Mouse (Mus musculus): ENCODE data around the gene 2900011O08Rik. TPM values are rescaled to one million over a fixed set of nuclear protein-coding genes. Genes with fewer than 3 reads are reported as not detected.
"Not testable (repeated sequence)": the region's sequence is repeated elsewhere in the genome, so short reads cannot be mapped to it uniquely, and the experiment has no call there.

Gene 2900011O08Rik
- not detected in 3 replicates for total RNA-seq (2017)

- ATAC-seq (replicated peaks; ENCODE audit: insufficient number of reproducible peaks, low FRiP score, low TSS enrichment, poor library complexity, severe bottlenecking), result no peak
Observed at GRCm38 (mm10) chr16:13986574-13987478, at the start of gene 2900011O08Rik, which contains the start of gene Ifitm7. 2900011O08Rik (plus strand) TSS chr16:13986604. Ifitm7 (minus strand) TSS chr16:13986888.

DNA sequence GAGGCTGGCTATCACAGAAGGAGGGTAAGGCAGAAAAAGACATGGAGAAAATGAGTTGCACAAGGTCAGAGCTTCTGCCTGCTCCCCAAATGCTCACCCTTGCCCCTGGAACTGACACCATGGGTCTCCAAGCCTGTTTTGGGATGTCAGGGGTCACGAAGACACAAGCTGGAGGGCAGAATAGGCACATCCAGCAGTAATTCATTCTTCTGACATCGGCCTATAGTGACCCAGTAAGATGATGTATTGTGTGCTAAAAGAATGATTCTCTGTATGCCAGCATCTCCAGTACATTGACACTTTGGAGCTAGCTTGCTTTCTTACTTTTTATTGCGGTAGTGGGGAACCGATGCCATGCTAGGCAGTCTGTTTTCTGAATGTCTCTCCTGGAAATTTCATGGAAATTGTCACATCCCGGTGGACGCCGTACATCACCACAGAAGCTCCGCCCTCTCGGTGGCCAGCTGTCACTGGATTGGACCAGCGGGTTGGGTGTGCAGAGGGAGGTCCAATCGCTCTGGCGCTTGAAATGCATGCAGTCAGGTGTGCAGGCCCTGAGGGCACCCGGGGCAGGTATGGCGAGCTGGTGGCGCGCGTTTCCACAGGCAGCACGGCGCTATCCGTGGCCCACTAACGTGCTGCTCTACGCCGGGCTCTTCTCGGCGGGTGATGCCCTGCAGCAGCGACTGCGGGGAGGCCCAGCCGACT is 46.1 kb upstream of the 2900011O08Rik start:
- ATAC-seq (replicated peaks; ENCODE audit: insufficient number of reproducible peaks, low FRiP score, low TSS enrichment, poor library complexity, severe bottlenecking), result no peak

DNA sequence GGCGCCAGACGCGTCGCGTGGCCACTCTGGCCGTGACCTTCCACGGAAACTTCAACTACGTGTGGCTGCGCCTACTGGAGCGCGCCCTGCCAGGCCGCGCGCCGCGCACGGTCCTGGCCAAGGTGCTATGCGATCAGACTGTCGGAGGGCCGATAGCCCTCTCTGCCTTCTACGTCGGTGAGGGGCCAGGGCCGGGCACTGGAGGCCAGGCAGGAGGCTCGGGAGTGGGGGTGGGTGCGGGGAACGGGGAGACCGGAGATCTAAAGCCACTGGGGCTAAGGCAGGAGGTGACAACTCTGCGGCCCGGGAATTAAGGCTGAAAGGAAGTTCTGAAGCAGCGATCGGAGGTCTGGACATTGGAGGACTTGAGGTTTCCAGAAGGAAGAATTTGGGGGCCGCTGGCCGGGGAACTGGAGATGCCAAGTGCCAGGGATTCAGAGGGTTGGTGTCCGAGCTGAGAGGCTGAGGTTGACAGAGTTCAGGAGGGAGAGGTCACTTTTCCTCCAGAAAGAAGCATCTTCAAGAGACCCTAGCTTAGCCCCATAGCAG is 45.5 kb upstream of the 2900011O08Rik start:
- no peak for ATAC-seq (replicated peaks; ENCODE audit: insufficient number of reproducible peaks, low FRiP score, low TSS enrichment, poor library complexity, severe bottlenecking)

GRCm38 (mm10) chr16:13944178-13944577 is 42.2 kb upstream of the 2900011O08Rik start:
- no peak for ATAC-seq (replicated peaks; ENCODE audit: insufficient number of reproducible peaks, low FRiP score, low TSS enrichment, poor library complexity, severe bottlenecking)

DNA sequence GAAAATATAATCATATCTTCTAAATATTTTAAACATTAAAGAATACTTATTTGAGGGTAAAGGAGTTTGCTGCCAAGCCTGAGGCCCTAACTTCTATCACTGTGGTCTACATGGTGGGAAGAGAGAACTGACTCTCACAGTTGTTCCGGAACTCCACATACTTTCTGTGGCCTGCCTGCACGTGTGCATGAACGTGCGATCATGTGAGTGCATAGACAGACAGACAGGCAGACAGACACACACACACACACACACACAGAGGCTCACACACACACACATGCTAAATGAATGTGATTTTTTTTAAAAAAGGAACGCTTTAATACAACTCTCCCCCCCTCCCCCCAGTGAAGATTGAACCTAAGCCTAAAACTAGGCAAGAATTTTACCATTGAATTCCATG is 41.7 kb upstream of the 2900011O08Rik start:
- no peak for ATAC-seq (replicated peaks; ENCODE audit: insufficient number of reproducible peaks, low FRiP score, low TSS enrichment, poor library complexity, severe bottlenecking)

- ATAC-seq (replicated peaks; ENCODE audit: insufficient number of reproducible peaks, low FRiP score, low TSS enrichment, poor library complexity, severe bottlenecking), result no peak
Observed at GRCm38 (mm10) chr16:13945153-13945552, 41.3 kb upstream of the 2900011O08Rik start.

GRCm38 (mm10) chr16:13946306-13946705 is 40.1 kb upstream of the 2900011O08Rik start:
- ATAC-seq (replicated peaks; ENCODE audit: insufficient number of reproducible peaks, low FRiP score, low TSS enrichment, poor library complexity, severe bottlenecking), result no peak

GRCm38 (mm10) chr16:13951245-13951644 is 35.2 kb upstream of the 2900011O08Rik start:
- ATAC-seq (replicated peaks; ENCODE audit: insufficient number of reproducible peaks, low FRiP score, low TSS enrichment, poor library complexity, severe bottlenecking), result no peak

DNA sequence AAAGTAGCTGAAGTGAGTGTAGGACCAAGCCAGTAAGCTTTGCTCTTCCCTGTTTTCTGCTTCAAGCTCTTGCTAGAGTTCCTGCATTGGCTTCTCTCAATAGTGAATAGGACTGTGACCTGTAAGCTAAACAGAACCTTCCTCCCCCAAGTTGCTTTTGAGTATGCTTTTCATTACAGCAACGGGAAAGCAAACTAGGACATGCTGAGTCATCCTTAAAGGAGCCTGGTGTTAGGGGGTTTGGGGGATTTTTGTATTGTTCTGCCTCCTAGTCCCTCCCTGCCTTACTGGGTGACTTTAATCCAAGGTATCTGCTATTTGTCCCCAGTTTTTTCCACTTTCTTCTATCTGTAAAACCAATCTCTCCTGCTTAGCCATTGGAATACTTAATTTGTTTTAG is 24.4 kb upstream of the 2900011O08Rik start:
- ATAC-seq (replicated peaks; ENCODE audit: insufficient number of reproducible peaks, low FRiP score, low TSS enrichment, poor library complexity, severe bottlenecking), result no peak

DNA sequence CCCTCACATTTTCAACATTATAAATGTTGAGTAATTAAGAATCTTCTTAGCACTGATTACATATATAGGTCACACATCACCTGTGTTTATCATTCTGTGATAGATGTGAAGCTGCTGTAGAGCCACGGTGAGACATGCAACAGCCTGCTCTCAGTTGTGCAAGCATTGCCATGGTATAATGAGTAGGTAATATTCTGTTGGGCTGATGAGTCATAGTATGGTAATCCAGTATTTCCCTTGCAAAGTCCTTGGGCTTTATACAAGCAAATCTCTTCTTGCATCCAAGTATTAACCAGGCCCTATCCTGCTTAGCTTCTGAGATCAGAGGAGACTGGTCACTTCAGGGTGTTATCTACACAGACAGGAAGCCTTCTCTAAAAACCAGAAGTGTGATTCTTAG is 17.3 kb upstream of the 2900011O08Rik start:
- no peak for ATAC-seq (replicated peaks; ENCODE audit: insufficient number of reproducible peaks, low FRiP score, low TSS enrichment, poor library complexity, severe bottlenecking)

GRCm38 (mm10) chr16:13972051-13972450 is 14.4 kb upstream of the 2900011O08Rik start:
- no peak for ATAC-seq (replicated peaks; ENCODE audit: insufficient number of reproducible peaks, low FRiP score, low TSS enrichment, poor library complexity, severe bottlenecking)

- ATAC-seq (replicated peaks; ENCODE audit: insufficient number of reproducible peaks, low FRiP score, low TSS enrichment, poor library complexity, severe bottlenecking), result not testable (repeated sequence)
Observed at GRCm38 (mm10) chr16:13976358-13976896, 10.0 kb upstream of the 2900011O08Rik start.

GRCm38 (mm10) chr16:13977026-13977425 is 9.4 kb upstream of the 2900011O08Rik start:
- not testable (repeated sequence) for ATAC-seq (replicated peaks; ENCODE audit: insufficient number of reproducible peaks, low FRiP score, low TSS enrichment, poor library complexity, severe bottlenecking)

GRCm38 (mm10) chr16:13981726-13982125 is 4.7 kb upstream of the 2900011O08Rik start:
- not testable (repeated sequence) for ATAC-seq (replicated peaks; ENCODE audit: insufficient number of reproducible peaks, low FRiP score, low TSS enrichment, poor library complexity, severe bottlenecking)

DNA sequence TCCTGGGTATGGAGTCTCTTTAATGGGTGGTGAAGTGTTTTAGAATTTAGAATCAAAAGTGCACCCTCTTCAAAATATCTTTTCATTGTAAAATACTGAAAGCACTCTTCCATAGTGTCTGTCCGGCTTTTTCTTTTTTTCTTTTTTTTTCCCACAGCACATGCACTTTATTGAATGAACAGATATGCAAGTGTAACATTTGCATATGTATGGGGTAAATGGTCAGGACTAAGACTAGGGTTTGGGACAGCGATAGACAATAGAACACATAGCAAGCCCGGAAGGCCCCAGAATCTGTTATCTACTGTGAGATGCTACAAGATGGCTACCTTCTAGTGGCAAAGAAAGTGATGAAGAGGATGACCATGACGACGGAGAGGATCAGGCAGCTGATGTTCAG is 3.2 kb upstream of the 2900011O08Rik start:
- no peak for ATAC-seq (replicated peaks; ENCODE audit: insufficient number of reproducible peaks, low FRiP score, low TSS enrichment, poor library complexity, severe bottlenecking)

DNA sequence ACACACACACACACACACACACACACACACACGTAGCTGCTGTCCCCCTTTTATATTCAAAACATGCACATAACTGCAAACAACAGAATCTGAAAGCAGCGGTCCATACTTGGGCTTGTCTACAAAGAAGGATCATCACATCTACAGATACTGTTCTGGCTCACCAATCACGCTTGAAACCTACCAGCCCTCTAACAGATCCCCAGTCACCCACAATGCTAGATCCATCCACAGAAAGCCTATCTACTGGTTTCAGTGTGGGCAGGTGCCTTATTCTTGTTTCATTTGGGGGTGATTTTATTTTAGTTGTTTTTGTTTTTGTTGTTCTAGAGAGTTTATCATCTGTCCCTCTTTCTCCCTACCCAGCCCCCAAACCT is 219 bp upstream of the 2900011O08Rik start:
- ATAC-seq (replicated peaks; ENCODE audit: insufficient number of reproducible peaks, low FRiP score, low TSS enrichment, poor library complexity, severe bottlenecking), result no peak

DNA sequence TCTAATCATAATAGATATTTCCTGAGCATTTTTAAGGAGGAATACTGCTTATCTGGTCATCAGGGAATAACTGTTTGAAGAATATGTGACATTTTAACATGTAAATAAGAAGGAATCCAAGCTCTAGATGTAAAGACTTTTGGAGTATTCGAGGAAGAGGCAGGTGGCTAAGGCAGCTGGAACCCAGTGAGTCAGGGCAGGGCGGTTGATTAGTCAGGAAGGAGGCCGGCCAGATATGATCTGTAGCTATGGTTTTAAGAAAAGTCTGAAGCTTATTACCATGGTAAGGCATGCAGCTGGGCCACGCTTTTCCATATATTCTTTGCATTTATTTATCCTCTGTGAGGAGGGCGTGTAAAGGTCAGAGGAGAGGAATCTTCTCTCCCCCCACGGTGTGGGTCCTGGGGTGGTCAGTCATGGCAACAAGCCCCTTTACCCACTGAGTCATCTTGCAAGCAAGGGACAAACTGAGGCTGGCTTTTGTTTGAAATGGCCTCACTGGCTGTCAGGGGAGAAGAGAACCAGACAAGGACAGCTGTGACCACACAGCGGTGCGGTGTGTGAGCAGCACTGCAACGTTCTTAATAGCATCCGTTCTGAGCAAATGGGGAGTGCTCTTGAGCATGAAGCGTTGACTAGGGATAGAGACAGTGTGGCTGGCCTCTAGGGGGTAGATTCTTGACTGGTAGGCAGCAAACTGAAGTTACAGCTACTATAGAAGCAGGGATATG is 6.3 kb downstream of the 2900011O08Rik start:
- ATAC-seq (replicated peaks; ENCODE audit: insufficient number of reproducible peaks, low FRiP score, low TSS enrichment, poor library complexity, severe bottlenecking), result no peak

GRCm38 (mm10) chr16:13994076-13994475 is 7.7 kb downstream of the 2900011O08Rik start:
- ATAC-seq (replicated peaks; ENCODE audit: insufficient number of reproducible peaks, low FRiP score, low TSS enrichment, poor library complexity, severe bottlenecking), result no peak

DNA sequence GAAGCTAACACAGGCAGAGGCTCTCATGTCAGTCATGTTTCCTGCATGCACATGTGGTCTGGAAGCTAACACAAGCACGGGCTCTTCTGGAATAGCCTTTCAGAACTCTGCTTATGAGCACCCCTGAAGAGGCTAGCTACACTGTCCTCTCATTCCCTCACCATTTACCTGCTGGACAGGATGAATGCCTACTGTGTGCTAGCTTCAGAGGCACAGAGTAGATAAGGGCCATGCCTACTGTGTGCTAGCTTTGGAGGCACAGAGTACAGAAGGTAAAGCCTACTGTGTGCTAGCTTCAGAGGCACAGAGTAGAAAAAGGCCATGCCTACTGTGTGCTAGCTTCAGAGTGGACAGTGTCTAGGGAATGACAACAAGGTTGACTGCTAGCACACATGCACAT is 8.1 kb downstream of the 2900011O08Rik start:
- ATAC-seq (replicated peaks; ENCODE audit: insufficient number of reproducible peaks, low FRiP score, low TSS enrichment, poor library complexity, severe bottlenecking), result no peak

Measured in monocyte, adult 5-6 weeks (primary cell).